Mouse (Mus musculus) stomach, postnatal 0 days (tissue): ENCODE measurements around the gene Rabgef1.

Source experiments
- CTCF ChIP-seq: IDR thresholded peaks from 2 replicates; pipeline ENCODE4 v1.5.1; 2016; ENCODE audit warnings: antibody characterized with exemption, low read depth, mild to moderate bottlenecking, moderate library complexity
- EP300 ChIP-seq: optimal IDR thresholded peaks from 2 replicates; pipeline ENCODE3; 2016; ENCODE audit warnings: antibody characterized with exemption

GRCm38 (mm10) chr5:130128686-130129523 lies 42.7 kb upstream of the Rabgef1 start:
- TF ChIP-seq CTCF (no peak), EP300 (no peak)
